Mouse (Mus musculus): ENCODE results near the gene Mns1.

Mns1 gene

GRCm38 (mm10) chr9:72475511-72475910 is 37.7 kb downstream of the Mns1 start:
- no peak for DNase-seq (ENCODE audit: low spot score)

DNA sequence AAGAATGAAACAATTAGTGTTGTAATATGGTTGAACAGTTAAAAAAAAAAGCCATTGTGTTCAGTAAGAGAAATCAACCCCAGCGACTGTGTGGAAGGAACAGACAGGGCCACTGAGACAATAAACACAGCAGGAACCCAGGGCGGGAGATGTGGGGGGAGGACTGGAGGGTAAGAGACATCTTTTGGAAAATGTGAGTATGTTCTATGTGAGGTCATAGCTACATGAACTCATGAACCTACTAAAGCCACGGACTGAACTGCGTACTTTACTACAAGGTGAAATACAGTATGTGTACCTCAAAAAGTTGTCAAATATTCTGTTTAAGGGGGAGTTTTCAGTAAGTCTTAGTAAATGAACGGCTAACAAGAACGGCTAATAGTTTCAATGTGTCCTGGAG is 39.5 kb downstream of the Mns1 start:
- no peak for DNase-seq (ENCODE audit: low spot score)

GRCm38 (mm10) chr9:72479276-72479675 is 41.5 kb downstream of the Mns1 start:
- no peak for DNase-seq (ENCODE audit: low spot score)

- no peak for DNase-seq (ENCODE audit: low spot score)
Observed at GRCm38 (mm10) chr9:72488523-72488922, 50.7 kb downstream of the Mns1 start.

- no peak for DNase-seq (ENCODE audit: low spot score)
Observed at GRCm38 (mm10) chr9:72489131-72489530, 51.3 kb downstream of the Mns1 start.

GRCm38 (mm10) chr9:72491559-72492193 is 53.9 kb downstream of the Mns1 start:
- DNase-seq (ENCODE audit: low spot score) = peak; percentile 96

DNA sequence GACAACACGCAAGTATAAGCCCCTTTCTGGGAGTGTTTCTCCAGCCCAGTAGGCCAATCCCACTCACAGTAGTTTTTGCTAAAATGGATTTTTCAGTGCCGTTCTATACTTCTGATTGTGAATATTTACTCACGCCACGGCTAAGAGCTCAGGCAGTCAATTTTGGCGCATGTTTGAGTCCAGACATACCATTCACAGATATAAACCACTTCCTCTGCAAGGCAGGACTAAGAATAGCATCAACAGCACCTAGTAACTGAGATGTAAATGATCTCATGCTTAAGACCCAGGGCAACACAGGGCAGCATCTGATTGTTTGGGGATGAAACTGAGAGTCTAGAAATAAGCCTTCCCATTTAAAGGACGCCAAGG is 54.4 kb downstream of the Mns1 start, which contains the start of gene Tex9:
Tex9 (minus strand) TSS at position 19 of the 372 bp plus-strand sequence.
- DNase-seq (ENCODE audit: low spot score) = no peak

DNA sequence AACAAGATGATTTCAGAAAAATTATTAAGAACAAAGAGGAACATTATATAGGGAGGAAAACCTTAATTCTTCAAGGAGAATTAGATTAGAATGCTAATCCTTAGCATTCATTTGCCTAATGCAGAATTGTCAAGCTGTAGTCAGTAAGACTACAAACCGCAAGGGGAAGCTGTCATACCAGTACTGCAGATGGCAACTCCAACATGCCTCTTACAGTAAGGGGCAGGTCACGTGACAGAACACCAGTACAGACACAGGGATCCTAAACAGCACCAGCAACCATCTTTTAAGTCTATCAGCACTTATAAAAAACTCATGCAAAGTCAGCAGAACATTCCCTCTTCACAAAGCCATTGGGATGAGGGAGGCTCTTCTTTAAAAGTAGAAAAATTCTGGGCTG is 55.7 kb downstream of the Mns1 start:
- DNase-seq (ENCODE audit: low spot score) = no peak

DNA sequence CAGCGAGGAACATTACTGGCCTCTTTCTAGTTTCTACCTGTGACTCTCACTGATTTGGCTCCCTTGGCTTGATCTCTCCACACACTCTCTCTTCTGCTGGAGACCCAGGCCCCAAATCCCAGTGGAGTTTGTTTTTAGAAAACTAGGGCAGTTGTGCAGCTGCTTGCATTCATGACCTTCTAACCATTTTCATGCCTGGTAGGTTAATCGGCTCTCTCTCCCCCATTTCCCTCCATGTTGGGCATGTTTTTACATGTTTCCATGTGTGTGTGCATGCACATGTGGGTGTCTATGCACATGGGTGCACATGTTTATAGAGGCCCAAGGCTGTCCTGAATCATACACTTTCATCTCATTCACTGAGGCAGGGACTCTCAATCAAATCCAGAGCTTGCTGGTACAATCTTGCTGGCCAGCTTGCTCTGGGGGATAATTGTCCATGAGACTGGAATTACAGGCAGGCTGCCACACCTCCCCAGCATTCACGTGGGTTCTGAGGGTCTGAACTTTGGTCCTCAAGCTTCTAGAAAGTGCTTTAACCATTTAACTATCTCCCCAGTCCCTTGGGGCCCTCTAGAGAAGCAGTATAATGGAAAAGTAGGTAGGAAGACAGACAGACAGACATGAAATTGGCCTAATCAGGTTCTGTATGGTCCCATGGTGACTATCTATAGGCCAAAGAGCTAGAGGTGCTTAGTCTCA is 56.3 kb downstream of the Mns1 start:
- no peak for DNase-seq (ENCODE audit: low spot score)

- no peak for DNase-seq (ENCODE audit: low spot score)
Observed at GRCm38 (mm10) chr9:72496691-72497090, 58.9 kb downstream of the Mns1 start.

DNA sequence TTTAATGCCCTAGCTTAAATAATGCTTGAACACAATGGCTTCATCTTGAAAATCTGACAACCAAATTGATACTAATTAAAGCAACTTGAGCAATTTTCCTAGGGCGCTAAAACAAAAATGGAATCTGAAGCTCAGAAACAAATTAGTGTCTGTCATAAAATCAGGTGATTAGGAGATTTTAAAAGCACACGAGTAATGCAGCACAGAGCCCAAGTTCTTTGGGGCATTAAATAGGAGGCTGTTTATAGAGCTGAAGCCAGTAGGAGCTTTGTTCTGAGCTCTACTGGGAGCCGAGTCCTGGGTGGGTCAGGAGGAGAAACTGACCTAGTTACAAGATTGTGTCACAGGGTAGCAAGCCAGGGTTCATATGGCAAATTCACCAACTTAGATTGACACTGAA is 59.4 kb downstream of the Mns1 start:
- DNase-seq (ENCODE audit: low spot score) = no peak

Data from embryo, embryonic 10.5 days (tissue).